Mouse (Mus musculus): ENCODE measurements around the gene BC024063.
"Not testable (repeated sequence)": the region's sequence is repeated elsewhere in the genome, so short reads cannot be mapped to it uniquely, and the experiment has no call there.

- not testable (repeated sequence) for TF ChIP-seq CTCF, EP300 (IDR thresholded peaks at IDR 0.05; ENCODE audit: low read depth)
Observed at GRCm38 (mm10) chr10:82083622-82083971, 444 bp downstream of the BC024063 start.
